Mouse (Mus musculus) testis, adult 2 months (tissue): Measurements from ENCODE around the gene Rbm38. TPM values are rescaled to one million over a fixed set of nuclear protein-coding genes. Genes with fewer than 3 reads are reported as not detected.

Source experiments
- H3K27ac ChIP-seq: fragments of 200-500 bp; 2 replicates; pipeline ENCODE4 v1.5.1; 2012; ENCODE audit warnings: low read depth, low read length; ENCODE audit not compliant: control insufficient read depth, insufficient read depth
- H3K27me3 ChIP-seq: fragments of 200-500 bp; 2 replicates; pipeline ENCODE4 v1.6.1; 2012; ENCODE audit warnings: mild to moderate bottlenecking, low read length, moderate library complexity; ENCODE audit not compliant: control insufficient read depth, insufficient read depth
- H3K36me3 ChIP-seq: fragments of 200-500 bp; 2 replicates; pipeline ENCODE4 v1.6.1; 2012; ENCODE audit warnings: mild to moderate bottlenecking, low read length; ENCODE audit not compliant: control insufficient read depth, insufficient read depth
- H3K4me1 ChIP-seq: fragments of 200-500 bp; 2 replicates; pipeline ENCODE4 v1.6.1; 2012; ENCODE audit warnings: low read length; ENCODE audit not compliant: control insufficient read depth, insufficient read depth
- H3K4me3 ChIP-seq: fragments of 200-500 bp; 2 replicates; pipeline ENCODE4 v1.5.1; 2012; ENCODE audit warnings: low read depth, mild to moderate bottlenecking, low read length, moderate library complexity, mixed read lengths; ENCODE audit not compliant: control insufficient read depth
- CTCF ChIP-seq: fragments of 200-500 bp; IDR thresholded peaks from 2 replicates; pipeline ENCODE4 v1.5.1; 2012; ENCODE audit warnings: low read depth, mild to moderate bottlenecking, inconsistent platforms, low read length, moderate library complexity; ENCODE audit not compliant: control insufficient read depth, insufficient read depth, insufficient replicate concordance
- POLR2A ChIP-seq: fragments of 200-500 bp; IDR thresholded peaks from 2 replicates; pipeline ENCODE4 v1.6.1; 2012; ENCODE audit warnings: low read depth, mild to moderate bottlenecking, inconsistent platforms, low read length, moderate library complexity; ENCODE audit not compliant: control insufficient read depth
- polyA plus RNA-seq: library from polyadenylated mRNA; depleted of rRNA; stranded (reverse); fragments of >200 nt; gene quantifications from 2 replicates; pipeline ENCODE4 v1.2.3, GENCODE M21; 2012; rRNA removed

Gene Rbm38
- polyA plus RNA-seq = 33.7 and 37.7 TPM in 2 replicates

DNA sequence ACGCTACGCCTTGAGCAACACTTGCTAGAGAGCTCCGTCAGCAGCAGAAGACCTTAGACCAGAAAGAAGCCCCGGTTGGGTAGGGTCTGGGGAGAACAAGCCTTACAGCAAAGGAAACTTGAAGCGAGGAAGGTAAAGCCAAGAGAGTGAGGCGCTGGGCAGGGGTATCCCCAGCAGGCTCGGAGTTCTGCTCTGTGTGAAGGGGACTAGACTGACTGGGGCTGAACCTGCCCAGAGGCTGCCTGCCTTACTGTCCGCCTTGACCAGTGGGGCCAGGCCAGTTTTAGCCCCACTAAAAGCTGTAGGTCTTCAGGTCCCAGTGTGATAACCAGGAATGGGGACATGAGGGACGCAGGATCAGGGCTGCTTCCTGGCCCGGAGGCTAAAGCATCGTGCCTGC, at the start of gene Rbm38:
Gene Rbm38 (plus strand): TSS at position 69 of the 400 bp plus-strand sequence.
- Histone ChIP-seq H3K27ac (peak within 1 kb of the TSS; percentile 50; the same call in 1 of the 2 replicates), H3K4me3 (peak within 1 kb of the TSS; percentile 81), H3K4me1 (peaks cover 38% of the 10 kb centered on the region), H3K27me3 (no peaks in the 10 kb centered on the region), H3K36me3 (no peaks in the 10 kb centered on the region)
- TF ChIP-seq CTCF = no peak
- no peak for TF ChIP-seq POLR2A

- TF ChIP-seq POLR2A (no peak), CTCF (no peak)
- Histone ChIP-seq H3K27me3 (no peaks in the 10 kb centered on the region), H3K4me1 (no peaks in the 10 kb centered on the region), H3K36me3 (no peaks in the 10 kb centered on the region), H3K4me3 (no peak overlapping the region), H3K27ac (no peak overlapping the region)
Measured at GRCm38 (mm10) chr2:172971865-172972264, 48.4 kb upstream of the Rbm38 start.

DNA sequence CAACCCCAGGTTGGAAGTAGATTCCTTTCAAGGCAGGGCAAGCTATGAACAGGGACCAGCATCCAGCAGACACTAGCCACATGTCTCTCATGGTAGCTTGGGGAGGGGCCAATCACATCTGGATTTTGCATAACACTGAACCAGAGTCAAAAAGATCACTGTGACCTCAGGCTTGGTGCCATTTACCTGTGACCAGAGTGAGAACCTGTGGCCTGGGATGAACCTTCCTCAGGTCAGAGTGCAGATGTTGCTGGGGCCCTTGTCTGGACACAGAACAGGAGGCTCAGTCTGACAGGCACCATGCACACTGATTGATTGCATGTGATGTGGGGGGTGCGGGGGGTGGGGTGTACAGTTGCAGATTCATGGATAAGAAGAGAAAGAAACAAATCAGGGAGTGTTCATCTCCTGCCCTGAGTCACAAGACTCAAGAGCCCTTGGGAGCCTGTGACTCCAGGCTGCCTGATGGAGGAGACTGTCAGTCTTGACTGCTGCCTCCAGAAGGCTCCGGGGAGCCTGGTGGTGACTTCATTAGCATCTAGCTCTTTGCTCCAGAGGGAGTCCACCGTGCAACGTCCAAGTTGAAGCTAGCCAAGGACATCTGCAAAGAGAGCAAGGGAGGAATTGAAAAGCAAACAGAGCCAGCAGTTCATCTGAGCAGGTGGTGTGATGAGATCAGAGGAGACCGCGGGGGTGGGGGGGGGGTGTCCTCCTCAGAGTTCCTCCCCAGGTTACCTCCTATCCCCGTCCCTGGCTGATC, 46.3 kb upstream of the Rbm38 start:
- H3K4me3 ChIP-seq = no peak overlapping the region
- H3K36me3 ChIP-seq = no peaks in the 10 kb centered on the region
- peaks cover 4% of the 10 kb centered on the region for H3K4me1 ChIP-seq
- H3K27me3 ChIP-seq = no peaks in the 10 kb centered on the region
- H3K27ac ChIP-seq = no peak overlapping the region
- no peak for TF ChIP-seq POLR2A
- TF ChIP-seq CTCF = no peak

DNA sequence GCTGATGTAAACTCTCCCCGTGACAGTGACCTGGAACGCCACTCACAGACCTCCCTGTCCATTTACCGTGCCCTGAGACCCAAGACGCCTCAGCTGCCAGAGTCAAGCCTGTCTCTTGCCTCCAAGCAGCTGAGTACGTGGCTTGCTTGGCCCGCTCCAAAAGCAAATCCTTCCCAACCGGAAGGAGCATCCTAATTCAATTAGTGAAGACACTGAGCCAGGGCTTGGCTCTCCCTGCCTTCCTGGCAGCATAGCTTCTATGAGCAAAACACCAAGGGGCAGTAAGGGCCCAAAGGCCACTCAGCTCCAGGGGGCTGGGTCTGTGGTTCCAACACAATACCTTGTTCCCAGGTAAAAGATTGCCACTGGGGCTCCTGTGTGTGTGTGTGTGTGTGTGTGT, 45.6 kb upstream of the Rbm38 start:
- no peak for TF ChIP-seq POLR2A
- no peak for TF ChIP-seq CTCF
- Histone ChIP-seq H3K27ac (no peak overlapping the region), H3K27me3 (no peaks in the 10 kb centered on the region), H3K4me1 (peaks cover 5% of the 10 kb centered on the region), H3K36me3 (no peaks in the 10 kb centered on the region), H3K4me3 (no peak overlapping the region)

DNA sequence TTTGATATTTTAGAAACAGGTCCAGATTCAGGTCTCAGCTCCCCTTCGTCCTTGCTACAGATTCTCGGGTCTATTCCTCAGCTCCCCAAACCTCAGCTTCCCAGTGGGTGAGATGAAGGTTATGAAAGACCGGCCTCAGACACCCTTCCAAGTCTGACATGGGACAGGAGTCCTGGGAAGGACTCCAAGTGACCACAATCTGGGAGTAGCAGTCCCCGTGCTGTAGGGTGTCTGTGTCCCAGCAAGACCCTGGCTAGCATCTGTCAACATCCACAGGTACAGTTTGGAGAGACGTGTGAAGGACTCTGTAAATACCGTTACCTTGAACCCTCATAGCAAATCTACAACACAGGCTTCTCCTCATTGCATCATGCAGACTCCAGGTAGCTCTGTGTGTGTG, 45.1 kb upstream of the Rbm38 start:
- H3K27me3 ChIP-seq = no peaks in the 10 kb centered on the region
- peaks cover 5% of the 10 kb centered on the region for H3K4me1 ChIP-seq
- no peaks in the 10 kb centered on the region for H3K36me3 ChIP-seq
- H3K27ac ChIP-seq = no peak overlapping the region
- TF ChIP-seq POLR2A (no peak), CTCF (no peak)
- H3K4me3 ChIP-seq = no peak overlapping the region

GRCm38 (mm10) chr2:172976661-172977238, 43.5 kb upstream of the Rbm38 start:
- H3K4me3 ChIP-seq = no peak overlapping the region
- no peak overlapping the region for H3K27ac ChIP-seq
- peaks cover 5% of the 10 kb centered on the region for H3K4me1 ChIP-seq
- H3K27me3 ChIP-seq = no peaks in the 10 kb centered on the region
- H3K36me3 ChIP-seq = no peaks in the 10 kb centered on the region
- no peak for TF ChIP-seq CTCF
- TF ChIP-seq POLR2A = no peak

DNA sequence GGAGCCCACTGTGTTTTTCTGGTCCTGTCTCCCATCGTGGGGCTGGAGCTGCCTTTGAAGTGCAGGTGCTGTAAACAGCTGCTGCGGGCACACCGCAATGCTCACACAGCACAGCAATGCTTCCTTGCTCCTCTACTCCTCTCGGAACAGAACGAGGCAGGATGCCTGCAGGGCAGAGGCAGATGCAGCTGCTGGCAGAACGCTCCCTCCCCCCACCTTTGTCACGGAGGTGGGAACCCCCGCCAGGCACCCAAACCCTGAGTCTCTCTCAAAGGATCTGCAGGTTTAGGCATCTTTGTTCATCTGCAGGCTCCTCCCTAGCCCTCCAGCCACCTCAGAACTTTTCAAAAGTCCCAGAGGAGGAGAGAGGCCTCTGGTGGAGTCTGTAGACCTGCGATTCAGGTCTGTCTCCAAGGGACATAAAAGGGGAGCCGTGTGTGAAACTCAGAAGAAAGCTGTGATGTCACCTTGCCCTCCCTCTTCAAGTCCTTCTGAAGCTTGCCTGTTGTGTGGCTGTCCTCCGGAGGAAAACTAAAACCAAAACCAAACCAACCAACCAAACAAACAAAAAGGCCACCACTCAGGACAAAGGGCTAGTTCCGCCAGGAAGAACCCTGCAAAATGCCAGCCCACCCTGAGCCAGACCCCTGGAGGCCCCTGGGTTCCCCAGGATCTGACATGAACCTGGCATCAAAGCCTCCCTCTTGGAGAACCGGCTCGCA, 42.7 kb upstream of the Rbm38 start, which contains the start of gene Spo11:
Gene Spo11 (plus strand): TSS at position 292 of the 722 bp plus-strand sequence.
- H3K4me3 ChIP-seq = no peak within 1 kb of the TSS
- TF ChIP-seq POLR2A (no peak), CTCF (no peak)
- no peak within 1 kb of the TSS for H3K27ac ChIP-seq

More for the DNA sequence above, 42.7 kb upstream of the Rbm38 start, which contains the start of gene Spo11:
- no peaks in the 10 kb centered on the region for H3K36me3 ChIP-seq
- H3K27me3 ChIP-seq = no peaks in the 10 kb centered on the region
- H3K4me1 ChIP-seq = peaks cover 5% of the 10 kb centered on the region
